Mouse (Mus musculus): ENCODE data around the gene Pdgfb. TPM values are rescaled to one million over a fixed set of nuclear protein-coding genes. Genes with fewer than 3 reads are reported as not detected.
A peak's percentile ranks its signal among the peaks of the same experiment; 100 is the strongest.

Gene Pdgfb
- polyA plus RNA-seq, 1 experiment: 21.7 TPM

GRCm38 (mm10) chr15:80053381-80054033 lies 38.7 kb upstream of the Pdgfb start:
- no peak overlapping the region for H3K4me3 ChIP-seq
- no peaks in the 10 kb centered on the region for H3K79me2 ChIP-seq (ENCODE audit: control insufficient read depth, insufficient read depth)
- TF ChIP-seq USF1 (IDR thresholded peaks at IDR 0.05; ENCODE audit: low read depth) (no peak), POLR2A (IDR thresholded peaks at IDR 0.05; ENCODE audit: insufficient read length, low read depth) (no peak), POLR2AphosphoS2 (IDR thresholded peaks at IDR 0.05; ENCODE audit: insufficient read length, low read depth) (no peak), E2F4 (IDR thresholded peaks at IDR 0.05; ENCODE audit: insufficient read depth) (no peak), TCF12 (IDR thresholded peaks at IDR 0.05; ENCODE audit: insufficient read depth, poor library complexity, severe bottlenecking) (no peak), MYOG (IDR thresholded peaks at IDR 0.05; ENCODE audit: control insufficient read depth in 1 of 3, insufficient read depth in 1 of 3, insufficient read length in 2 of 3, low read depth in 2 of 3) (no peak), CEBPB (IDR thresholded peaks at IDR 0.05; ENCODE audit: insufficient read depth, poor library complexity, severe bottlenecking) (no peak), SRF (IDR thresholded peaks at IDR 0.05; ENCODE audit: control insufficient read depth, insufficient read length, low read depth) (no peak), MAX (IDR thresholded peaks at IDR 0.05; ENCODE audit: low read depth) (no peak), REST (IDR thresholded peaks at IDR 0.05; ENCODE audit: insufficient read depth, insufficient read length) (no peak)
- no peak overlapping the region for H3ac ChIP-seq (ENCODE audit: control insufficient read depth, insufficient read length)
- H3K27me3 ChIP-seq (ENCODE audit: control insufficient read depth, insufficient read depth, insufficient read length): no peaks in the 10 kb centered on the region
- peak overlapping the region; percentile 64 for H3K4me2 ChIP-seq (ENCODE audit: low read depth)
- no peaks in the 10 kb centered on the region for H3K36me3 ChIP-seq (ENCODE audit: control insufficient read depth, insufficient read depth)

GRCm38 (mm10) chr15:80051782-80052181 lies 37.0 kb upstream of the Pdgfb start:
- no peak overlapping the region for H3K4me3 ChIP-seq

GRCm38 (mm10) chr15:80051092-80051761 lies 36.5 kb upstream of the Pdgfb start:
- Histone ChIP-seq H3K27me3 (ENCODE audit: control insufficient read depth, insufficient read depth, insufficient read length) (no peaks in the 10 kb centered on the region), H3K4me3 (no peak overlapping the region), H3K79me2 (ENCODE audit: control insufficient read depth, insufficient read depth) (no peaks in the 10 kb centered on the region), H3K4me2 (ENCODE audit: low read depth) (no peak overlapping the region), H3K36me3 (ENCODE audit: control insufficient read depth, insufficient read depth) (no peaks in the 10 kb centered on the region), H3ac (ENCODE audit: control insufficient read depth, insufficient read length) (no peak overlapping the region)
- TF ChIP-seq TCF3 (IDR thresholded peaks at IDR 0.05; ENCODE audit: insufficient read length, low read depth) (no peak), MYOD1 (IDR thresholded peaks at IDR 0.05; ENCODE audit: control insufficient read depth in 1 of 3, insufficient read length in 2 of 3, low read depth in 2 of 3) (no peak), E2F4 (IDR thresholded peaks at IDR 0.05; ENCODE audit: insufficient read depth) (no peak), MAX (IDR thresholded peaks at IDR 0.05; ENCODE audit: low read depth) (no peak), SRF (IDR thresholded peaks at IDR 0.05; ENCODE audit: control insufficient read depth, insufficient read length, low read depth) (no peak), TCF12 (IDR thresholded peaks at IDR 0.05; ENCODE audit: insufficient read depth, poor library complexity, severe bottlenecking) (no peak), MYOG (IDR thresholded peaks at IDR 0.05; ENCODE audit: control insufficient read depth in 1 of 3, insufficient read depth in 1 of 3, insufficient read length in 2 of 3, low read depth in 2 of 3) (no peak), CEBPB (IDR thresholded peaks at IDR 0.05; ENCODE audit: insufficient read depth, poor library complexity, severe bottlenecking) (no peak), USF1 (IDR thresholded peaks at IDR 0.05; ENCODE audit: low read depth) (no peak), POLR2AphosphoS2 (IDR thresholded peaks at IDR 0.05; ENCODE audit: insufficient read length, low read depth) (no peak), REST (IDR thresholded peaks at IDR 0.05; ENCODE audit: insufficient read depth, insufficient read length) (no peak), POLR2A (IDR thresholded peaks at IDR 0.05; ENCODE audit: insufficient read length, low read depth) (no peak)

More at GRCm38 (mm10) chr15:80051782-80052181, 37.0 kb upstream of the Pdgfb start:
- H3K79me2 ChIP-seq (ENCODE audit: control insufficient read depth, insufficient read depth): no peaks in the 10 kb centered on the region
- no peaks in the 10 kb centered on the region for H3K27me3 ChIP-seq (ENCODE audit: control insufficient read depth, insufficient read depth, insufficient read length)
- TF ChIP-seq MYOD1 (IDR thresholded peaks at IDR 0.05; ENCODE audit: control insufficient read depth in 1 of 3, insufficient read length in 2 of 3, low read depth in 2 of 3): no peak
- peak in 1 of 3 experiments; percentile 46 for TF ChIP-seq MYOG (IDR thresholded peaks at IDR 0.05; ENCODE audit: control insufficient read depth in 1 of 3, insufficient read depth in 1 of 3, insufficient read length in 2 of 3, low read depth in 2 of 3)
- no peak for TF ChIP-seq CEBPB (IDR thresholded peaks at IDR 0.05; ENCODE audit: insufficient read depth, poor library complexity, severe bottlenecking)
- no peak for TF ChIP-seq MAX (IDR thresholded peaks at IDR 0.05; ENCODE audit: low read depth)
- TF ChIP-seq USF1 (IDR thresholded peaks at IDR 0.05; ENCODE audit: low read depth): no peak
- TF ChIP-seq E2F4 (IDR thresholded peaks at IDR 0.05; ENCODE audit: insufficient read depth): no peak
- H3ac ChIP-seq (ENCODE audit: control insufficient read depth, insufficient read length): no peak overlapping the region
- H3K4me2 ChIP-seq (ENCODE audit: low read depth): no peak overlapping the region
- no peaks in the 10 kb centered on the region for H3K36me3 ChIP-seq (ENCODE audit: control insufficient read depth, insufficient read depth)

GRCm38 (mm10) chr15:80050093-80050492 lies 35.3 kb upstream of the Pdgfb start:
- TF ChIP-seq TCF12 (IDR thresholded peaks at IDR 0.05; ENCODE audit: insufficient read depth, poor library complexity, severe bottlenecking): no peak
- no peak for TF ChIP-seq POLR2A (IDR thresholded peaks at IDR 0.05; ENCODE audit: insufficient read length, low read depth)
- Histone ChIP-seq H3K4me2 (ENCODE audit: low read depth) (no peak overlapping the region), H3K36me3 (ENCODE audit: control insufficient read depth, insufficient read depth) (no peaks in the 10 kb centered on the region), H3ac (ENCODE audit: control insufficient read depth, insufficient read length) (no peak overlapping the region), H3K79me2 (ENCODE audit: control insufficient read depth, insufficient read depth) (no peaks in the 10 kb centered on the region), H3K4me3 (no peak overlapping the region), H3K27me3 (ENCODE audit: control insufficient read depth, insufficient read depth, insufficient read length) (no peaks in the 10 kb centered on the region)

GRCm38 (mm10) chr15:80047973-80048372 lies 33.2 kb upstream of the Pdgfb start:
- Histone ChIP-seq H3K4me2 (ENCODE audit: low read depth) (no peak overlapping the region), H3K4me3 (no peak overlapping the region), H3K27me3 (ENCODE audit: control insufficient read depth, insufficient read depth, insufficient read length) (no peaks in the 10 kb centered on the region), H3K36me3 (ENCODE audit: control insufficient read depth, insufficient read depth) (no peaks in the 10 kb centered on the region), H3ac (ENCODE audit: control insufficient read depth, insufficient read length) (no peak overlapping the region), H3K79me2 (ENCODE audit: control insufficient read depth, insufficient read depth) (no peaks in the 10 kb centered on the region)
- no peak for TF ChIP-seq MAX (IDR thresholded peaks at IDR 0.05; ENCODE audit: low read depth)
- no peak for TF ChIP-seq E2F4 (IDR thresholded peaks at IDR 0.05; ENCODE audit: insufficient read depth)
- no peak for TF ChIP-seq USF1 (IDR thresholded peaks at IDR 0.05; ENCODE audit: low read depth)
- TF ChIP-seq SRF (IDR thresholded peaks at IDR 0.05; ENCODE audit: control insufficient read depth, insufficient read length, low read depth): no peak
- no peak for TF ChIP-seq POLR2A (IDR thresholded peaks at IDR 0.05; ENCODE audit: insufficient read length, low read depth)
- TF ChIP-seq TCF12 (IDR thresholded peaks at IDR 0.05; ENCODE audit: insufficient read depth, poor library complexity, severe bottlenecking): no peak
- no peak for TF ChIP-seq MYOG (IDR thresholded peaks at IDR 0.05; ENCODE audit: control insufficient read depth in 1 of 3, insufficient read depth in 1 of 3, insufficient read length in 2 of 3, low read depth in 2 of 3)
- TF ChIP-seq TCF3 (IDR thresholded peaks at IDR 0.05; ENCODE audit: insufficient read length, low read depth): no peak
- TF ChIP-seq MYOD1 (IDR thresholded peaks at IDR 0.05; ENCODE audit: control insufficient read depth in 1 of 3, insufficient read length in 2 of 3, low read depth in 2 of 3): no peak
- no peak for TF ChIP-seq CEBPB (IDR thresholded peaks at IDR 0.05; ENCODE audit: insufficient read depth, poor library complexity, severe bottlenecking)
- no peak for TF ChIP-seq REST (IDR thresholded peaks at IDR 0.05; ENCODE audit: insufficient read depth, insufficient read length)
- no peak for TF ChIP-seq POLR2AphosphoS2 (IDR thresholded peaks at IDR 0.05; ENCODE audit: insufficient read length, low read depth)
